Mouse (Mus musculus) CD8-positive naive resting alpha-beta T cell, adult 2 months (primary cell): ENCODE results near the gene Nle1.

Experiments
- DNase-seq, 2 experiments: peaks; one replicate each; pipeline ENCODE4 v3.0.0; 2022; ENCODE audit warnings: low read depth in 2 of 2, low spot score in 2 of 2

The Nle1 gene

DNA sequence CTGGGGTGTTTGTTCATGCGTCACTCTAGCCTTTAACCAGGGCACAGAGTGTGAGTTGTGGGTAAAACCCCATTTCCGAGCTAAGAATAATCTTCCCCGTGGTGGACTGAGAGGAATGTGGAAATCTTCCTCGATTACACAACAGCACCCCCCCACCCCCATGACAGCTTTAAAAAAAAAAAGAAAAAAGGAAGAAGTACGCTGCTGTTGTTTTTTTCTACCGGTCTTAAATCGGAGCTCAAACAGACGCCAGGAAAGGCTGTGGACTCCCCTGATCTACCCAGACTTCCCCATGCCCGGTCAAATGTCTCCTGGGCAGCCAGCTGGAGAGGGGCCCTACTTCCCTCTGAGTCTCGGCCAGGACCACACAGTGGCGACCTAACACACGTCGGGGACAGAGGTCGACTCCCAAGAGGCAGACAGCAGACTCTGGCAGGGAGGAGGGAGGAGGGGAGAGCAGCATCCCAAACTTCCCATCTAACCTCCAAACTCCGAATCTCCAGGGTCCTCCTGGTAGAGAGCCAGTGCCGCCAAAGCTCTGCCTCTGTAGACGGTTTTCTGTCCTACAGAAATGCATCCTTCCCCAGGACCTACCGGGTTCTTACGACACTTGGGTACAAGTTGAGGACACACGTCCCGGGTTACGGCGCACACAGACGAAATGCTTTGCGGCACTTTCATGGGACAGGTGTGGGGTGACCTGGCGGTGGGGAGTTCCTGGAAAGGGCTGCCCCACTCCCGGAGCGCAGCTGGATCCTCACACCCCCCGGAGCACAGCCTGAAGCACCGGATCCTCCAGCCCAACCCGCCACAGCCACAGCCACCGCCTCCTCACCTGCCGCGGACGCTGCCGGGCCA lies 37.8 kb downstream of the Nle1 start:
- DNase-seq, result peak in 1 of 2 experiments; percentile 54

DNA sequence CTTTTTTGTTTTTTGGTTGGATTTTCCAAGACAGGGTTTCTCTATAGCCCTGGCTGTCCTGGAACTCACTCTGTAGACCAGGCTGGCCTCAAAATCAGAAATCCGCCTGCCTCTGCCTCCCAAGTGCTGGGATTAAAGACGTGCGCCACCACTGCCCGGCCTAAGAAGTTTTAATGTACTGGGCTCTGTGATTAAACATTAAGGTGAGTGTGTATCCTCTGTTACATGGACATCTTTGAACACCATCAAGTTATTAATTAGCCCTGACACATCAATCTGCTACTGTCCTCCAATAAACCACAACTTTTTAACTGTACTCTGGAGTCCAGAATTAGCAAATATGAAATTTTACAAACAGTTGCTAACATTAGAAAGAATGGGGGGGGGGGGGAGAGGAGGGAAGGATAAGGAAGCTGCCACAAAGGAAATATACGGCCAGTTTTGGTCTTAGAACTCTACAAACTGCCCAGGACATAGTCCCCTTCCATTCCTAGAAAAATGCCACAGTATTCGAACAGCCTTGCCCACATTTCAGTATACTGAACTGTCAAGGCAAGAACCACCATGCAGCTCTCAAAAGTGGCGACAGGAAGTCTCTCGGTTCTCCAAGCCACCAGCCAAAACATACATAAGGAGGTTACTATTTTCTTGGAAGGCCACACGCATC lies 38.6 kb downstream of the Nle1 start:
- DNase-seq, result peak in 1 of 2 experiments; percentile 50

GRCm38 (mm10) chr11:82867956-82868355 lies 40.3 kb downstream of the Nle1 start:
- DNase-seq, result no peak

DNA sequence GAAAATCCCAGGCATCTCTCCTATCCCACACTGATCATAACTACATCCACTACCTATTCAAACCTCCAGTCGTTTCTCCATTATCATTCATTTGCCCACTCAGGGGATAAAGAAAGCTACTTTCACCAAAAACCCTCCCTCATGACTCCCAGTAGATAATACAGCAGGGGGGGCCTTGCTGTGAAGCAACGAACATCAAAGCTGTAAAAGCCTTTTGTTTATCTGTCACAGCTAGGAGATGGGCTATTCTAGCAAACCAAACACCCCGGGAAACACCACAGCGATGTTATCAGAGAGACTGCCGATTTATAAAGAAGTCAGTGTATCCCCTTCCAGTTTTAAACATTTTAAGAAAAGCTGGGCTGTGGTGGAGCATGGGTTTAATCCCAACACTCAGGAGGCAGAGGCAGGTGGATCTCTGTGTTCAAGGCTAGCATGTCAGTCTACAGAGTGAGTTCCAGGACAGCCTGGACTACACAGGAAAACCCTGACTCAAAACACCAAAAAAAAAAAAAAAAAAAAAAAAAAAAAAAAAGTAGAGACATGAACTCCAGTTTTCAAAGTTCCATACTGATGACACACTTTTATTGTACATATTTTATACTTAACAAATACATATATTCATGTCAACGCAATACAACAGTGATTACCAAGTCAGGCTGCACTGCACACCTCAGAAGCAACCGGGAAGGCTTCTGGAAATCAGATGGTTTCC lies 41.2 kb downstream of the Nle1 start:
- no peak for DNase-seq

- no peak for DNase-seq
These were observed 42.3 kb downstream of the Nle1 start for GRCm38 (mm10) chr11:82865957-82866356.

GRCm38 (mm10) chr11:82863488-82863931 lies 44.7 kb downstream of the Nle1 start:
- DNase-seq, result no peak

- no peak for DNase-seq
These were observed 45.2 kb downstream of the Nle1 start for GRCm38 (mm10) chr11:82863059-82863458.

DNA sequence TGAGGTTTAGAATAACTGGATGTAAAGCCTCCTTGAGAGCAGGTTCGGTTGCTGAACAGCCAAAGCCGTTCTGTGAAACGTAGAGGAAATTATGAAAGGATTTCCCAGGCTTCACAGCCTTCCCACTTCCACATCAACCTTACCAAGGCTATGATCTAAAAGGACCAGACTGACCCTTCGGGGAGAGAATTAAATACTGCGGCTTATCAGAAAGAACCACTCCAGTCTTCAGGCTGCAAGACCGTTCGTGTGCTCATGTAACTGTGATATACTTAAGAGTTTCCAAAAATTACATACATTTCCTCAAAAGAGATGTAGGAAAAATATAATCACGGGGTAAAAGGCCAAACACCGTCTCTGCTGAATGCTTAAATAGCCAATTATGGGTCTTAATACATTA lies 45.6 kb downstream of the Nle1 start:
- no peak for DNase-seq

DNA sequence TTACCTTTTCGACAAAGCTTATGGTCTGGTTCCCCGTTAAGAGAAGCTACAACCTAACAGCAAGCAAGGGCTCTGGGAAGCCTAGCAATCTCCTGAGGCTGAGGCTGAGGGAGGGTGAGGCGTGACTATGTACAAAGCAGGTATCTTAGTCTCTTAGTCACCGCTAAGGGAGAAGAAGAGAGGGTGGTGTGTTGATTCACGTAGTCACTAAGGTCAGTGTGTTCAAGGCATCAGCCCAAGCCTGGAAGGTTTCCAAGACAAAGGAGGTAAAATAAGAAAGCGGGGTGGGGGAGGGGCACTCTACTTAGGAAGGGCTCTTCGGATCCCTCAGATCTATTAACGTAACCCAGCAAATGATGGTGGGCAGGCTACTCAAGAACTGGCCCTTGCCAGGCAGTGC lies 46.7 kb downstream of the Nle1 start:
- DNase-seq, result no peak

GRCm38 (mm10) chr11:82860759-82861158 lies 47.5 kb downstream of the Nle1 start:
- no peak for DNase-seq

GRCm38 (mm10) chr11:82857307-82857848 lies 50.8 kb downstream of the Nle1 start:
- no peak for DNase-seq

DNA sequence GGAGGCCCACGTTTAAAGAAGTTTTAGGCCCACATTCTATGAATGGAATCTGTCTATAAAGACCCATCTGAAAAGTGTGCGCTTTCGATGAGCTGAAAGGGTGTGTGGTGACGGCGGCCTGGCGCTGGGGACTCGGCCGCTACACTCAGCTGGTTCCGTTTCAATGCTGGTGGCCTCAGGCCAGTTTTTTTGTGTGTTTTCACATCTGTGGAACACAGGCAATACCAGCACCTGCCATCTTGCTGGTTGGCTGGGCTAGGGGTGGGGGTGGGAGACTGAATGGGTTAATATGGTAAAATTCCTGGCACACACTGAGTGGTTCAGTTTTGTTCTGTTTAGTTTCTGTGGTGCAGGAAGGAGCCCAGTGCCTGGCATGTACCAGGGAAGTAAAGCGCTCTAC lies 52.2 kb downstream of the Nle1 start:
- DNase-seq, result no peak

DNA sequence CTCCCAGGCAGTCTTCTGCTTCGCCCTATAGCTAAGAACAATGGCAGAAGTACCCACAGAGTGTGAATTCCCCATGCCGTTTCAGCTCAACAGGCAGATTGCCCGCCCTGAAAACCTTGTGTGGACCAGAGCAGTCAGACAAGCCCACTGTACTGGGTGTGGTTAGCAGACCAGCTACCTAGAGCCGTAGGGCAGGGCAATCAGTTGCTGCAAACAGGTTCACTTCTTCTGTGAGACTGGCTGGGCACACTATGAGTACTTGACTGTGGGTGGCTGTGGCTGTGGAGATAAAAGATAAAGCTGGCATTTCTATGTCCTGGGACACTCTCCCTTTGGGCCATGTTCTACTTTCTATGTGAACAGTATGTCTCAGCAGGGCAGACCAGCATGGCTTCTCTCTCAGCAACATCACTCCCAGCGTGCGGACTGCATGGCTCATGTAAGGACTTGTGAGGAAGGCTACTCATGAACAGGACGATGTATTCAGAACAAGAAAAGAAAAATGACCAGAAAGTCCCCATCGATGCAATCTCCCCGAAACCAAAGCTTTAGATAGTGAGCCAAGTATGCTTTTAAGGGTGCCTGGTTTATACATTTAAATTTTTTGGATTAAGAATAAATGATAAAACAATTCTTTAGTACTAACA lies 52.8 kb downstream of the Nle1 start:
- DNase-seq, result no peak

- DNase-seq, result no peak
These were observed 54.1 kb downstream of the Nle1 start for GRCm38 (mm10) chr11:82854111-82854510.

DNA sequence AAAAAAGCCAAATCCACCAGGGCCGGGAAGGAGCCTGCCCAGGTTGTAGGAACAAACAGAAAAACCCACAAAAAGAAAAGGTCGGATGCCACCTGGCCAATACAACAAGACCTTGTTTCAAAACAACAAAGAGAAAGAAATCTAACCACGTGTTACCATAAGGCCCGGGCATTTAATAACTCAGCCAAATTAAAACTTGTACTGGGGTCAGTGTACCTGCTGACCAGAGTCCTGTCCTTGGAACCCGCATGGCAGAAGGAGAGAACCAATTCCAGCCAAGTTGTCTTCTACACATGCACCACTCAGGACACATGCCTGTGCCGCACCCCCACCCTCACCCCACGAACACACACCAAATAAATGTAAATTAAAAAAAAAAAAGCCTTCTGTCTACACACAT lies 55.3 kb downstream of the Nle1 start:
- no peak for DNase-seq

- DNase-seq, result no peak
These were observed 55.7 kb downstream of the Nle1 start for GRCm38 (mm10) chr11:82852540-82852939.

DNA sequence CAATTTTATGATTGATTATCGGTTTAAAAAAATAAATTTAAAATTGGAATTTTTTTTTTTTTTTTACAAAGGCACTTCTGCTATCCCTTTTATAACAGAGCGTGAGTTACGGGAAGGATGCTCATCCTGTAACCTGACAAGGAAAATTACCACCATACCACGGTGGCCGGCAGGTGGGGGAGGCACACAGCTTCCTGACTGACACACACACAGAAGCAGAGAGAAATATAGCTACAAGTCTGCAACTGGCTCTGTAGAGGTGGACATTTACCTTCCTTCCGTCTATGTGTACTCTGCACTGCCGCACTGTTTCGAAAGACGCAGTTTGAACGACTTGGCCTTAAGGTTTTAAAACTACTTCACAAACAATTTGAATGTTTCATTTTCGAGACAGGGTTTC lies 56.1 kb downstream of the Nle1 start:
- DNase-seq, result no peak
